Mouse (Mus musculus) heart, postnatal 0 days (tissue): ENCODE data around the gene Mmp23. TPM values are rescaled to one million over a fixed set of nuclear protein-coding genes. Genes with fewer than 3 reads are reported as not detected.

Experiments used
- ATAC-seq: fragments of 200-750 bp; cut with Nextera tagmentation; 2 replicates; pipeline ENCODE4 v1.8.0; 2017; ENCODE audit warnings: low read depth, moderate number of reproducible peaks, moderate library complexity; ENCODE audit not compliant: insufficient read depth
- DNase-seq: peaks from one replicate; pipeline ENCODE4 v3.0.0-alpha.2; 2016; ENCODE audit warnings: low spot score
- H3K27ac ChIP-seq: fragments of 300-500 bp; sonication (generic); 2 replicates; pipeline ENCODE4 v1.5.1; 2014; ENCODE audit warnings: low read depth, mild to moderate bottlenecking
- H3K27me3 ChIP-seq: fragments of 300-500 bp; sonication (generic); 2 replicates; pipeline ENCODE4 v1.6.1; 2014; ENCODE audit warnings: low read length, mixed read lengths; ENCODE audit not compliant: control insufficient read depth, insufficient read depth
- H3K36me3 ChIP-seq: fragments of 300-500 bp; sonication (generic); replicated peaks from 2 replicates; pipeline ENCODE4 v1.6.1; 2014; ENCODE audit warnings: low read length, mixed read lengths; ENCODE audit not compliant: control insufficient read depth, insufficient read depth
- H3K4me1 ChIP-seq: fragments of 300-500 bp; sonication (generic); 2 replicates; pipeline ENCODE4 v1.6.1; 2014; ENCODE audit warnings: antibody characterized with exemption; ENCODE audit not compliant: control insufficient read depth, insufficient read depth
- H3K4me2 ChIP-seq: fragments of 300-500 bp; sonication (generic); 2 replicates; pipeline ENCODE4 v1.6.1; 2014; ENCODE audit warnings: low read depth, mild to moderate bottlenecking, low read length, moderate library complexity
- H3K4me3 ChIP-seq: fragments of 300-500 bp; sonication (generic); 2 replicates; pipeline ENCODE4 v1.5.1; 2014; ENCODE audit warnings: low read depth, low read length
- H3K9ac ChIP-seq: fragments of 300-500 bp; sonication (generic); replicated peaks from 2 replicates; pipeline ENCODE4 v1.6.1; 2014; ENCODE audit warnings: low read depth, low read length, mixed read lengths
- H3K9me3 ChIP-seq: fragments of 300-500 bp; sonication (generic); replicated peaks from 2 replicates; pipeline ENCODE4 v1.6.1; 2016; ENCODE audit warnings: low read length; ENCODE audit not compliant: control insufficient read depth
- CTCF ChIP-seq: IDR thresholded peaks from 2 replicates; pipeline ENCODE4 v1.5.1; 2016; ENCODE audit warnings: antibody characterized with exemption, control low read depth, low read depth
- EP300 ChIP-seq: IDR thresholded peaks from 2 replicates; pipeline ENCODE4 v1.6.1; 2016; ENCODE audit warnings: antibody characterized with exemption, low read depth
- WGBS: fragments of 180-500 bp; shearing (Covaris S2); extraction: QIAGEN DNeasy Blood & Tissue Kit; methylation state at CpG from one replicate; pipeline ENCODE4 v1.1.7; 2014; 5-methylcytosine and 5-hydroxymethylcytosine counted together
- polyA plus RNA-seq: library from polyadenylated mRNA; unstranded; fragments of >200 nt; fragmentation: Nextera tagmentation; extraction: Ambion mirVana; gene quantifications from 2 replicates; pipeline ENCODE4 v1.2.1, GENCODE M21; 2015
- total RNA-seq: library from RNA; depleted of rRNA; stranded (reverse); fragments of >200 nt; gene quantifications from 2 replicates; pipeline ENCODE4 v1.2.3, GENCODE M21; 2014; ENCODE audit warnings: low replicate concordance; rRNA removed

The Mmp23 gene
- total and polyA plus RNA-seq, 2 experiments from 2014 or later, result 49.8 to 66.6 TPM

- Histone ChIP-seq H3K27ac (no peak overlapping the region), H3K27me3 (no peaks in the 10 kb centered on the region), H3K9me3 (no peaks in the 10 kb centered on the region), H3K4me3 (no peak overlapping the region), H3K9ac (no peak overlapping the region), H3K4me2 (no peak overlapping the region), H3K4me1 (no peaks in the 10 kb centered on the region), H3K36me3 (peaks cover 15% of the 10 kb centered on the region)
- no peak for TF ChIP-seq EP300
- 89% methylated on average over 4 of the region's 4 CpGs for whole genome bisulfite sequencing
- ATAC-seq (no peak), DNase-seq (no peak)
Observed at GRCm38 (mm10) chr4:155605132-155605531, 48.1 kb downstream of the Mmp23 start.

DNA sequence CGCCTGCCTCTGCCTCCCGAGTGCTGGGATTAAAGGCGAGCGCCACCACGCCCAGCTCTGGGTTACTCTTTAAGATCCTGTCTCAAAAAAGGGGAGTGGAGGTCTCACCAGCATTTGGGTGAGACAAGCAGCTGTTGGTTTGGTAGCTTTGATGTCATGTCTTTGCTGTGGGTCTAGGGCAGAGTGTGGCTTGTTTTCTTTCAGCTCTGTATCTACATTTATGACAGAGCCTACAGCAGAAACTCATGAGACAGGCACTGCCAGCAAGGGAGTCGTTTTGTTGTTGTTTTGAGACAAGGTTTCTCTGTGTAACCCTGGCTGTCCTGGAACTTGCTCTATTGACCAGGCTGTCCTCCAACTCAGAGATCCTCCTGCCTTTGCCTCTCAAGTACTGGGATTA is 49.4 kb downstream of the Mmp23 start:
- Histone ChIP-seq H3K9ac (no peak overlapping the region), H3K36me3 (peaks cover 10% of the 10 kb centered on the region; the same call in 1 of the 2 replicates), H3K4me3 (no peak overlapping the region), H3K4me1 (no peaks in the 10 kb centered on the region), H3K27ac (no peak overlapping the region), H3K27me3 (no peaks in the 10 kb centered on the region), H3K9me3 (no peaks in the 10 kb centered on the region), H3K4me2 (no peak overlapping the region)
- no peak for TF ChIP-seq CTCF
- TF ChIP-seq EP300, result no peak
- ATAC-seq, result no peak
- WGBS, result 93% methylated on average over 5 of the region's 6 CpGs
- DNase-seq, result no peak

DNA sequence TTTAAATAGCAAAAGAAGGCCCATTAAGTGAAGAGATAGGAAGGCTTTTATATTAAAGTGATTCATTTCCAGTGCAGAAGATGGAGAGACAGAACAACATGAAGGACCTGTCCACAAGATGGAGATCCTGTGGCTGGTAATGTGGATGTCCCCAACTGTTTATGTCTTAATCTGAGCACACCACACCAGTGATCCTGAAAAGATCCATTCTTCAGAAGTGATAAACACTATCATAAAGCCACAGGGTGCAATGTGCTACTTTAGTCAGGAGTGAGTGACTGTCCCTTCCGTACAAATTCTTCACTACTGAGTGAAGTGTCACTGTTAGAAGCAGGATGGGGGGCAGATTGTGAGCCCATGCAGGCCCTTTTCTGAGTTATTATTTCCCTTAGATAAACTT is 50.4 kb downstream of the Mmp23 start:
- TF ChIP-seq CTCF, result no peak
- no peak for TF ChIP-seq EP300
- H3K9me3 ChIP-seq, result no peaks in the 10 kb centered on the region
- peak overlapping the region; percentile 99; the same call in 1 of the 2 replicates for H3K4me2 ChIP-seq
- H3K36me3 ChIP-seq, result peaks cover 10% of the 10 kb centered on the region; the same call in 1 of the 2 replicates
- no peak overlapping the region for H3K4me3 ChIP-seq
- H3K9ac ChIP-seq, result no peak overlapping the region; the same call in 1 of the 2 replicates
- no peaks in the 10 kb centered on the region for H3K27me3 ChIP-seq
- no peak overlapping the region for H3K27ac ChIP-seq
- ATAC-seq (no peak), DNase-seq (no peak)
- H3K4me1 ChIP-seq, result no peaks in the 10 kb centered on the region
- WGBS, result 84% methylated on average over 1 of the region's 1 CpGs

GRCm38 (mm10) chr4:155601997-155602456 is 51.2 kb downstream of the Mmp23 start:
- Histone ChIP-seq H3K36me3 (peaks cover 10% of the 10 kb centered on the region; the same call in 1 of the 2 replicates), H3K4me1 (no peaks in the 10 kb centered on the region), H3K9me3 (no peaks in the 10 kb centered on the region), H3K9ac (peak overlapping the region; percentile 94), H3K27ac (peak overlapping the region; percentile 99), H3K4me3 (peak overlapping the region; percentile 88), H3K4me2 (peak overlapping the region; percentile 99), H3K27me3 (no peaks in the 10 kb centered on the region)
- WGBS, result 1% methylated on average over 31 of the region's 31 CpGs
- DNase-seq (no peak), ATAC-seq (peak; percentile 7)
- no peak for TF ChIP-seq CTCF
- TF ChIP-seq EP300, result no peak

DNA sequence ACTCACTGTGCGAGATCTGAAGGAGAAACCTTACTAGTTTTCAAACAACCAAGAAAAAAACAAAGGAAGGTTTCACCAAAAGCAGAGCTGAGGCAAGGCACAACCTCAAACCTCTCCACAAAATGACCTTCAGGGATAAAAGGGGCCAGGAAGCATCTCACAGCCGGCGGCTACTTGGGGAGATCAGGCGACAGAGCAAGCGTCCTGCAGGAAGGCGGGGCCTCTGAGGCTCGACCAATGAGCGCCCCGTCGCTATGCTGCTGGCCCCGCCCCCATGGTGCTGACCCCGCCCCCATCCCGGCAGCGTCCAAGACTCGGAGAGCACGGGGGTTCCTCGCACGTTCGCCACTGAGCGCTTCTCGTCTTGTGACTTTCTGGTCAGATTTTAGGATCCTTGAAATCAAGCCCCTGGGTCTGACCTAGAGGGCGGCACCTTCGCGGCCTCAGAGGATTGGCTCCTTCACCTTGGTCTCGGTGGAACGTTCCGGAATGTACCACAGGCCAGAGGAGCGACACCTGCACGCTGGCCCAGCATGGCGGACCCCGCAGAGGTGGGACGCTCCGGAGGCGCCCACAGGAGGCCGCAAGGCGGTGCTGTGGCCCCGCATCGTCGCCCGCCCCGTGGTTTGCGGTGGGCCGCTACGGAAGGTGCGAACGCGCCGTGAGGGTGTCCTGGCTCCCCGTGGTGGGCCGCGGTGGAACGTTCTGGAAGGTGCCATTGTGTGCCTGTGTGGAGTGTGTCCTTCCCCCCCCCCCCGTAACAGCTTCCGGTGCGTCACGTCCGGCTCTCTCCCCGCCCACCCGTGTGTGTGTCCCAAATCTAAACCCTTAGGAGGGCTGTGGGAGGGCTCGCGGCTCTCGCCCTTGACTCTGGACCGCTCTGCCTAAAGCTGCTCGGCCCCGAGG is 51.8 kb downstream of the Mmp23 start, which contains the start of gene Slc35e2:
Gene Slc35e2, plus strand, starts transcription at position 326 of the 906 bp plus-strand sequence.
- Histone ChIP-seq H3K27me3 (no peaks in the 10 kb centered on the region), H3K4me1 (no peaks in the 10 kb centered on the region), H3K36me3 (peaks cover 10% of the 10 kb centered on the region; the same call in 1 of the 2 replicates), H3K9ac (peak within 1 kb of the TSS; percentile 94), H3K4me2 (peak within 1 kb of the TSS; percentile 99), H3K9me3 (no peaks in the 10 kb centered on the region), H3K27ac (peak within 1 kb of the TSS; percentile 99), H3K4me3 (peak within 1 kb of the TSS; percentile 88)
- DNase-seq (peak; percentile 96), ATAC-seq (peak; percentile 94)
- TF ChIP-seq EP300 (peak; percentile 80; the same call in 1 of the 2 replicates), CTCF (peak; percentile 19; the same call in 1 of the 2 replicates)
- under 1% methylated on average over 53 of the region's 65 CpGs for WGBS

Other genes starting within 250 kb of the Mmp23 start
- gene Cfap74, start 244.2 kb downstream of the Mmp23 start, total RNA-seq, result 1.1 TPM in 2 replicates
- gene Cfap74, start 244.2 kb downstream of the Mmp23 start, polyA plus RNA-seq, result 0.29 and 0.36 TPM in 2 replicates
- gene Tmem52, start 184.3 kb downstream of the Mmp23 start, total RNA-seq, result not detected in 2 replicates
- 0.12 TPM in 1 of 2 replicates, not detected in the other for gene Tmem52, start 184.3 kb downstream of the Mmp23 start, polyA plus RNA-seq
- 158 and 184 TPM in 2 replicates for gene Gnb1, start 162.0 kb downstream of the Mmp23 start, total RNA-seq
- gene Gnb1, start 162.0 kb downstream of the Mmp23 start, polyA plus RNA-seq, result 249 and 255 TPM in 2 replicates
- 48.0 and 52.7 TPM in 2 replicates for gene Nadk, start 91.0 kb downstream of the Mmp23 start, total RNA-seq
- 36.0 and 37.4 TPM in 2 replicates for gene Nadk, start 91.0 kb downstream of the Mmp23 start, polyA plus RNA-seq
- 11.8 and 14.4 TPM in 2 replicates for gene Slc35e2, start 52.0 kb downstream of the Mmp23 start, total RNA-seq
- gene Slc35e2, start 52.0 kb downstream of the Mmp23 start, polyA plus RNA-seq, result 3.6 and 4.4 TPM in 2 replicates
- 8.7 and 15.3 TPM in 2 replicates for gene Cdk11b, start 28.5 kb downstream of the Mmp23 start, total RNA-seq
- gene Cdk11b, start 28.5 kb downstream of the Mmp23 start, polyA plus RNA-seq, result 36.8 TPM in 2 replicates
- not detected in 2 replicates for gene Gm10563, start 8.0 kb downstream of the Mmp23 start, total RNA-seq
- not detected in 2 replicates for gene Gm10563, start 8.0 kb downstream of the Mmp23 start, polyA plus RNA-seq
- gene Mib2, start 15.8 kb upstream of the Mmp23 start, total RNA-seq, result 27.3 and 30.4 TPM in 2 replicates
- gene Mib2, start 15.8 kb upstream of the Mmp23 start, polyA plus RNA-seq, result 9.9 and 12.1 TPM in 2 replicates
- gene Fndc10, start 41.0 kb upstream of the Mmp23 start, total RNA-seq, result 4.1 and 9.7 TPM in 2 replicates
- gene Fndc10, start 41.0 kb upstream of the Mmp23 start, polyA plus RNA-seq, result 1.8 and 2.1 TPM in 2 replicates
- gene Ssu72, start 51.4 kb upstream of the Mmp23 start, total RNA-seq, result 83.6 and 95.7 TPM in 2 replicates
- gene Ssu72, start 51.4 kb upstream of the Mmp23 start, polyA plus RNA-seq, result 106 TPM in 2 replicates
- gene Tmem240, start 81.4 kb upstream of the Mmp23 start, total RNA-seq, result 0.57 and 1.7 TPM in 2 replicates
- gene Tmem240, start 81.4 kb upstream of the Mmp23 start, polyA plus RNA-seq, result 0.41 and 0.48 TPM in 2 replicates
- gene Atad3a, start 107.7 kb upstream of the Mmp23 start, total RNA-seq, result 123 and 128 TPM in 2 replicates
- gene Atad3a, start 107.7 kb upstream of the Mmp23 start, polyA plus RNA-seq, result 85.3 and 99.3 TPM in 2 replicates
- gene Vwa1, start 121.3 kb upstream of the Mmp23 start, total RNA-seq, result 15.5 and 20.0 TPM in 2 replicates
- gene Vwa1, start 121.3 kb upstream of the Mmp23 start, polyA plus RNA-seq, result 7.1 and 7.5 TPM in 2 replicates
- 3.4 and 4.2 TPM in 2 replicates for gene Tmem88b, start 132.5 kb upstream of the Mmp23 start, total RNA-seq
- gene Tmem88b, start 132.5 kb upstream of the Mmp23 start, polyA plus RNA-seq, result 2.5 and 2.9 TPM in 2 replicates
- gene Ankrd65, start 137.1 kb upstream of the Mmp23 start, total RNA-seq, result not detected in 2 replicates
- gene Ankrd65, start 137.1 kb upstream of the Mmp23 start, polyA plus RNA-seq, result 0.26 TPM in 1 of 2 replicates, not detected in the other
- gene Mrpl20, start 149.5 kb upstream of the Mmp23 start, total RNA-seq, result 32.2 and 91.4 TPM in 2 replicates
- gene Mrpl20, start 149.5 kb upstream of the Mmp23 start, polyA plus RNA-seq, result 188 and 207 TPM in 2 replicates
- 58.7 and 80.7 TPM in 2 replicates for gene Ccnl2, start 159.1 kb upstream of the Mmp23 start, total RNA-seq
- gene Ccnl2, start 159.1 kb upstream of the Mmp23 start, polyA plus RNA-seq, result 79.6 and 83.0 TPM in 2 replicates
- 122 and 146 TPM in 2 replicates for gene Aurkaip1, start 177.9 kb upstream of the Mmp23 start, total RNA-seq
- gene Aurkaip1, start 177.9 kb upstream of the Mmp23 start, polyA plus RNA-seq, result 155 TPM in 2 replicates
- gene Mxra8, start 186.3 kb upstream of the Mmp23 start, total RNA-seq, result 99.5 and 113 TPM in 2 replicates
- 57.8 and 62.6 TPM in 2 replicates for gene Mxra8, start 186.3 kb upstream of the Mmp23 start, polyA plus RNA-seq
- gene Dvl1, start 194.0 kb upstream of the Mmp23 start, total RNA-seq, result 49.5 and 76.4 TPM in 2 replicates
- 2.8 and 2.9 TPM in 2 replicates for gene Dvl1, start 194.0 kb upstream of the Mmp23 start, polyA plus RNA-seq
- 0.11 and 0.19 TPM in 2 replicates for gene Tas1r3, start 210.0 kb upstream of the Mmp23 start, total RNA-seq
- 0.04 and 0.05 TPM in 2 replicates for gene Tas1r3, start 210.0 kb upstream of the Mmp23 start, polyA plus RNA-seq
- gene Cptp, start 216.1 kb upstream of the Mmp23 start, total RNA-seq, result 9.8 and 11.8 TPM in 2 replicates
- 7.0 and 7.2 TPM in 2 replicates for gene Cptp, start 216.1 kb upstream of the Mmp23 start, polyA plus RNA-seq
- 19.0 and 25.1 TPM in 2 replicates for gene Ints11, start 216.2 kb upstream of the Mmp23 start, total RNA-seq
- 20.0 and 21.6 TPM in 2 replicates for gene Ints11, start 216.2 kb upstream of the Mmp23 start, polyA plus RNA-seq
- gene Pusl1, start 238.4 kb upstream of the Mmp23 start, total RNA-seq, result 31.3 and 33.9 TPM in 2 replicates
- 20.1 and 22.3 TPM in 2 replicates for gene Pusl1, start 238.4 kb upstream of the Mmp23 start, polyA plus RNA-seq
- 16.3 and 31.2 TPM in 2 replicates for gene Acap3, start 238.4 kb upstream of the Mmp23 start, total RNA-seq
- gene Acap3, start 238.4 kb upstream of the Mmp23 start, polyA plus RNA-seq, result 5.8 and 6.4 TPM in 2 replicates